Mouse (Mus musculus): ENCODE data around the gene Bcl2l12.

Gene Bcl2l12

DNA sequence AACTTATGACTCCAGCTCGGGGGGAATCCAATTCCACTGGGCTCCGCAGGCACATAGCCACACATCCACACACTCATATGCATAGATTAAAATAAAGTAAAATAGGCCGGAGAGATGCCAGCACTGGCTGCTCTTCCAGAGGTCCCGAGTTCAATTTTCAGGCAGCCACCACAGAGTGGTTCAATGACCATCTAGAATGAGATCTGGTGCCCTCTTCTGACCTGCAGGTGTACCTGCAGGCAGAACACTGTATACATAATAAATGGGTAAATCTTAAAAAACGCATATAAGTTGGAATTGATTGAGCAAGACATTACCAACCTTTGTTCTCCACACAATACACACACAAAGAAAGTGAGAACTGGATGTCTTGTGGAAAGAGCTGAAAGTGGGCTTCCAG is 42.9 kb downstream of the Bcl2l12 start:
- no peak for DNase-seq

DNA sequence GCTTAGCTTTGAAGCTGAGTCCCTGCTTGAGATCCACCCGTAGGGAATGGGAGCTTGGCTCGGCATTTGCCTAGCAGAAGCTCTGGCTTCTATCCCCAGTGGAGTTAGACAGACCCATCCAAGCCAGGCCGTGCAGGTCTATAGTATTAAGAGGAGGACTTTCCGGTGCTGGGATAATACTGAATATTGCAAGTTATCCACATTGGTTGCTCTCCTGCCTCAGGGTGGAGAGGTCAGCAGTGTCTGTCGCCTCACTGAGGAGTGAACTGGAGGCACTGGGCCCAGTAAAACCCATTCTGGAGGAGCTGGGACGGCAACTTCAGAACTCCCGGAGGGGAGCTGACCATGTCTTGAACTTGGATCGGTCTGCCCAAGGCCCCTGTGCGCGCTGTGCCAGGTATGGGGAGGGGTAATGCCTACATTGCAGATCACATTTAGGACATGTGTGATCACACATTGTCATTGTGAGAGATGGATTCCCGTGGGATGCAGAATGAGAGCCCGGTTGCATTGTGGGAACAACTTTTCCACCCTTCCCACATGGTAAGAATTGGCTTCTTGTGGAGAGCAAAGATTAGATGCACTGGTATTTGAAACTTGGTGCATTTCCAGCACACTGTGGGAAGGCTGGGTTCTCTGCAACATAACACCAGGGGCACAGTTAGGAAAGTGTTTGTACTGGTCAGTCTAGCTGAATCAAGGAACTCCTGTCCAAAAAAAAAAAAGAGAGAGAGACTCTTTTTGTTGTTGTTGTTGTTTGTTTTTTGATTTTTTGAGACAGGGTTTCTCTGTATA is 44.2 kb downstream of the Bcl2l12 start:
- no peak for DNase-seq

DNA sequence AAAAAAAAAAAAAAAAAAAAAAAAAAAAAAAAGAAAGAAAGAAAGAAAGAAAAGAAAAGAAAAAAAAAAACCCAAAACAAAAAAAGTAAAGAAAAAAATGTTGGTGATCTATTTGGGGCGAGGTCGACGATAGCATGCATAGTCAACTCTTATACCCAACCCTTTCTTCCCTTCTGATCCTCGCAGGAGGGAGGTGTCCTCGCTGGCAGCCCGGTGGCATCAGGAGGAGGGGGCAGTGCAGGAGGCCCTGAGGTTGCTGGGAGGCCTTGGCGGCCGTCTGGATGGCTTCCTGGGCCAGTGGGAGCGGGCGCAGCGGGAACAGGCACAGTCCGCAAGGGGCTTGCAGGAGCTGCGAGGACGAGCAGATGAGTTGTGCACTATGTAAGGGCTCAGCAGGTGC is 45.0 kb downstream of the Bcl2l12 start:
- DNase-seq, result no peak

DNA sequence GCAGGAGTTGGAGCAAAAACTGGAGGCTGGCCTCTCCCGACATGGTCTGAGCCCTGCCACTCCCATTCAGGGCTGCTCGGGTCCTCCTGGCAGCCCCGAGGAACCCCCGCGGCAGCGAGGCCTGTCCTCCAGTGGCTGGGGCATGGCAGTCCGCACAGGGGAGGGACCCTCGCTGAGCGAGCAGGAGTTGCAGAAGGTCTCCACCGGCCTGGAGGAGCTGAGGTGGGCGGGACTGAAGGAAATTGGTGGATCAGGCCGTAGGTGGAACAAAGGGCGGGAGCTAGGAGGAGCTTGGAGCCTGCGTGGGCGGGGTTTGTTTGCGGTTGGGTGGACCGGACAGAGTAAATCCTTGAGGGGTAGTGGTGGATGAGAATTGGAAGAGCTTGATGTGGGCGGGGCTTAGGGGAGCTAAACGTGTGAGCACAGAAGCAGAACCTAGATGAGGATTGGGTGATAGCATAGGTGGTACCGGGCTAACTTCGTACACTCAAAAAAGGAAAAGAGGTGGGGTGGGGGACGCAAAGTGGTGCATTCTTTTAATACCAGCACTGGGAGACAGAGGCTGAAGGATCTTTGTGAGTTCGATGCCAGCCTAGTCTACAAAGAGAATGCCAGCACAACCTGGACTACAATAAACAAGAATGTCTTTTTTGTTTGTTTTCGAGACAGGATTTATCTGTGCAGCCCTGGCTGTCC is 45.8 kb downstream of the Bcl2l12 start:
- DNase-seq, result peak; percentile 77

DNA sequence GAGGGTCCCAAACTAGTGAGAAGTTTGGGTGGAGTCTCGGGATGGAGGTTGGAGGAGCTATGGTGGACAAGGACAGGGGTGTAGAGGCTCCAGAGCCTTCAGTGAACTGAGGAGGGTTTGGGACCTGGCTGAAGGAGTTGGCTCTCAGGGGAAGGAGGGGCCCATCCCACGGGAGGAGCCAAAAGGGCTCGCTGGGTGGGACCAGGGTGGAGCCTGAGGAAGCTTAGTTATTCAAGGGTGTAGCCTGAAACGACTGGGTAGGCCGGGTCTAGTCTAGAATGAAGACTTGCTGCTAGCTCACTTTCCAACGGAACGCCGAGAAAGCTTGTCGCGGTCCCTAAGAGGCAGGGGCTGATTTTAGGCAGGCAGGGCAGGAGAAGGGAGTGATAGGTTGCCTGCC is 46.6 kb downstream of the Bcl2l12 start:
- no peak for DNase-seq

DNA sequence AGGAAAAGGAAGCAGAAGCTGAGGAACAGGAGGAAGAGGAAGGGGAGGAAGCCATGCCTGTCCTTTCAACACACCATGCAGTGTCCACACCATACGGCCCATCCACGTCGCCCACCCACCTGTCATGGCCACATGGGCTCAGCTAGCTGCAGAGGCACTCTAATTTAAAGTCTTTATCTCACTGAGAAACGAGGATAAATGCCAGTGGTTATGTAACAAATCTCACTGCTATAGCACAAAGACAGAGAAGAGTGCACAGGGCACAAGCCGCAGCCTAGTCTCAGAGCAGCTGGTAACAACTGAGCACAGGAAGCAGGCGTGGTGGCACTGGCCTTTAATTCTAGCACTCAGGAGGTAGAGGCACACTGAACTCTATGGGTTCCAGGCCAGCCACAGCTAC is 48.6 kb downstream of the Bcl2l12 start:
- no peak for DNase-seq

DNA sequence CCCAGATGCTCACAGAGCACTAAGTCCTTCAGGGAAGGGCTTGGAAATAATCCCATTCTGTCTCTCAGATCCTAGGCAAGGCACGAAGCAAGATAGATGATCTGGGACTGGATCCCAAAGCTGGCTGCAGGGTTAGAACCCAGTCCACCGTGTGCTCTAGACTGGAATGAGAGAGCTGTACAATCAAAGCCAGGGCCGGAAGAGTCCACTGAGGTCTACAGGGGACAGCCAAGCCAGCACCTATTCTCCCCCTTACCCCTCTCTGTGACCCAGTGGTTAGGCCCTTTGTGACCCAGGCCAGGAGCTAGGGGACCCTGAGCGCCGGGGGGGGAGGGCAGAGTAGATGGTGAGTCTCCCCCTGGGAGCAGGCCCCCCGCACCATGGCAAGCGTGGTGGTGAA is 55.6 kb downstream of the Bcl2l12 start, which contains the start of gene Tsks:
TSS of gene Tsks (plus strand) at position 301 of the 400 bp plus-strand sequence.
- DNase-seq, result no peak

All from right cerebral cortex, postnatal 25 days (tissue).